Mouse (Mus musculus): Measurements from ENCODE around the gene Zfp488. TPM values are rescaled to one million over a fixed set of nuclear protein-coding genes. Genes with fewer than 3 reads are reported as not detected.

Zfp488 gene
- not detected in 2 replicates for polyA plus RNA-seq (2012; rRNA removed)

DNA sequence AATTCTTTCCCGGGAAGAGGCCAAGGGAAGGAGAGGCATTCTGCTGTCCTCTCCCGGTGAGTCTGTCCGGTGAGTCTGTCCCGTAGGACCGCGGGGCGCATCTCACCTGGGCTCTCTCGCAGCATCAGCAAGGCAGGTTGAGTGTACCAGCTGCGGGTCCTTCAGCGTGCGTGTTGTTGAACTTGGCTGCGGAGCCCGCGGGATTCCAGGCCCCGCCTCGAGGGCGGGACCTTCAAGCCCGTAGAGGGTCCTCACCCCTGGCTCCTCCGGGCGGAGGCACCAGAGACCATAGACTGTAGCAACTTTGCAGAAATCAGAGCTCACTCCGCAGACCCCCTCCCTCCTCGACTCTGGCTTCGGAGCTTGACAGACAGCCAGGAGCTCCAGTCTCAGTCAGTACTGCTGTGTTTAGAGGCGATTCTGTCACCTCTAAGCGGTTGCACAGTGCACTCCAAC is at the start of gene Zfp488:
Gene Zfp488, minus strand, starts transcription at position 161 of the 456 bp plus-strand sequence.

DNA sequence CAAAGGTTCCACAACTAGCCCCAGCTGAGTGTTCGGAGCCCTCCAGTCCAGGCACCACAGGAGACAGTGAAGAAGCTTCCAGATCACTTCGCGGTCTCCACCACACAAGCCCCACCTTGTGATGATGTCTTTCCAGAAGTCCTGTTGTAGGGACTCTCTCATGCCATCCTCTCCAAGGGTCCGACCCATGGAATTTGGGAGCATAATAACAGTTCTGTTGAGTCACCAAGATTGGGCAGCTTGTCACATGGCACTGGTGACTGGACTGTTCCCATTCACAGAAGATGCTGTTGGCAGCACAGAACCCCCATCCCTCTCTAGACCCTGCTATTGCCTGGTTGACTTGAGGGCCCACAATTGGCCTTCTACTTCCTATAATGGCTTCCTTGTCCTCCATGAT is 37.8 kb upstream of the Zfp488 start, which contains the start of gene Gm5460:
Gene Gm5460, plus strand, starts transcription at position 378 of the 400 bp plus-strand sequence.

DNA sequence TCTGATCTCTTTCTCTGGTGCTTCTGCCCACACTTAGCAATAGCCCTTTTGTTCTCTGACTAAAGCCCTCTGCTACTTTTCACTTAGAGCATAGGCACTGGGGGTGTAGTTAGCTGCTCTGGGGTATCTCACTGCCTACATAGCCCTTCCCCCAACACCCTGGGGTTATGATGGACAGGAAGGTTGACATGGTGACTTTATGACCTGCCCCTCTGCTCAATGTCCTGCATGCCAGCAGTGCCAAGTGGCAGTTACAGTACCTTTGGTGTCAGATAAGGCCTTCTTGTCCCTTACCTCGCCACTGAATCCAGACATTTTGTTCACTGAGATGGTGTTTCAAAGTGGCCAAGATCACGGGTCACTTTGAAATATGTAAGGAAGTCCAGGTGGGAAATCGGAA is 36.5 kb upstream of the Zfp488 start, which contains the start of gene Gm30083:
Gene Gm30083, minus strand, starts transcription at position 120 of the 400 bp plus-strand sequence.

DNA sequence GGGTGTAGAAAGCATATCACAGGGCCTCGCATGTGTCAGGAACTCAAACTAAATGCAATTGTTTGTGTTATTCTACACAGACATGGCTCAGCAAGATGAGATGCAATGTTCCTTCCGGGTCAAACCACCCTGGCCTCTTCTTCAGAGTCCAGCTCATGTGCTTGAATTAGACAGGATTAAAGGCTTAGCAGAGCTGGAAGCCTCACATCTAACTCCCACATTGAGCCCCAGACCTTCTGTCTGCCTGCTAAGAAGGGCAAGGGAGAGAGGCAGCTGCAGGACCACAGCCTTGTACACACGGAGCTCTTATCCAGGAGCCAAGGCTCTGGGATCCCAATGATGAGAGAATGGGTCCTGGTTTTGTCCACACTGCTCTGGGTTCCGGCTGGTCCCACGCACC is 24.8 kb downstream of the Zfp488 start, which contains the start of gene Rbp3:
Gene Rbp3, plus strand, starts transcription at position 243 of the 400 bp plus-strand sequence.

DNA sequence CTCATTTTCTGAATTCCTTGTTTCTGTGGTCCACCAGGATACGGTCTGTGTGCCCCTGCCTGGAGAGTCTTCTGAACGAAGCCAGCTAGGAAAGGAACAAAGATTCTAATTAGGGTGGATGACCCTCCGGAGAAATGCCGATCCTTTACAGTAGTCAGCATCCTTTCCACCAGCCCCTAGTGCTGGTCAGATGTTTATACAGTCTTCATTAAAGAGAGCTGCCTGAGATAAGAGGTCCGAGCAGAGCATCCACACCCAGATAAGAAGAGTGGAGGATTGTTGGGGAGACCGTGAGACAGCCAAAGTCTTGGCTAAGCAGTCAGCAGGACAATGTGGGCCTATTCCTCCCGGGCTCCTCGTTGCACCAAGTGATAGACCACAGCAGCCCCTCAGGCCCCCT is 37.8 kb downstream of the Zfp488 start, which contains the start of gene Gdf2:
Gene Gdf2, plus strand, starts transcription at position 301 of the 400 bp plus-strand sequence.

DNA sequence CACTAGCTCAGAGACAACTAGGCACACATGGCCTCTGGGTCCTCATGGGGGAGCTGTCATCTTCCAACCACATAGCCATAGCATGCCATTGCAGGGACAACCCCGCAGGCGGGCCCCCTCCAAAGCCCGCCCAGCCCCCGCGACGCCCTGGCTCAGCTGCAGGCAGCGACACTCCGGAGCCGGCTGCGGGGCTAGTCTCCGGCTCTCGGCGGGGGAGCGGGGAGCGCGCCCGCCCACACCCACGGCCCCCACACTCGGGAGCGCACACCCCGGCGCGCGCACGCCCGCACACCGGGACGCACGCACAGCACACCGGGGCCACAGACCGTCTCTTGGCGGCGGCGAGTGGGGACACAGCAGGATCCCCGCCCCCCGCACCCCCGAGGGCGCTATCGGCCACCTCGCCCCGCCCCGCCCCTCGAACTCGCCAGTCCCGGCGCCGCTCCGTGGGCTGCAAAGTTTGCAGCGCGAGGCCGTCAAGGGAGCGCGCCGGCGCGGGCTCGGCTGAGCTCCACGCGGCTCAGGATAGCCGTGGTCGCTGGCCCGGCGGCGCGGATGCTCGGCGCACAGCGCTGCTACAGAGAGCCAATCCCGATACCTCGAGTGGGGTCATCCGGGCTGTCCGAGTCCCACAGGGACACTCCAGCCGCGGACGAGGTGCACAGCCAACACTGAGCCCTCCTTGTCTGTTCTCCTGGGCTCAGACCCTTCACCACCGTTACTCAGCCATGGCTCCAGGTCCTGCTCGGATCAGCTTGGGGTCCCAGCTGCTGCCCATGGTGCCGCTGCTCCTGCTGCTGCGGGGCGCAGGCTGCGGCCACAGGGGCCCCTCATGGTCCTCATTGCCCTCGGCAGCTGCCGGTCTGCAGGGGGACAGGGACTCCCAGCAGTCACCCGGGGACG is 55.1 kb downstream of the Zfp488 start, which contains the start of gene Gdf10:
Gene Gdf10, plus strand, starts transcription at position 420 of the 903 bp plus-strand sequence.

Other genes starting within 250 kb of the Zfp488 start
- 1.4 and 1.5 TPM in 2 replicates for gene Gdf10, start 55.2 kb downstream of the Zfp488 start, polyA plus RNA-seq (2012; rRNA removed)
- not detected in 2 replicates for gene Gdf2, start 37.7 kb downstream of the Zfp488 start, polyA plus RNA-seq (2012; rRNA removed)
- gene Rbp3, start 24.8 kb downstream of the Zfp488 start, polyA plus RNA-seq (2012; rRNA removed) = not detected in 2 replicates
- not detected in 2 replicates for gene Gm30083, start 36.4 kb upstream of the Zfp488 start, polyA plus RNA-seq (2012; rRNA removed)
- 0.03 TPM in 1 of 2 replicates, not detected in the other for gene Gm5460, start 38.0 kb upstream of the Zfp488 start, polyA plus RNA-seq (2012; rRNA removed)
- not detected in 2 replicates for gene Antxrl, start 73.9 kb upstream of the Zfp488 start, polyA plus RNA-seq (2012; rRNA removed)
- 3.6 and 6.2 TPM in 2 replicates for gene Anxa8, start 107.2 kb upstream of the Zfp488 start, polyA plus RNA-seq (2012; rRNA removed)
- gene A630023A22Rik, start 124.0 kb upstream of the Zfp488 start, polyA plus RNA-seq (2012; rRNA removed) = not detected in 2 replicates
- 1.1 and 1.4 TPM in 2 replicates for gene Npy4r, start 173.7 kb upstream of the Zfp488 start, polyA plus RNA-seq (2012; rRNA removed)
- gene Gprin2, start 222.9 kb upstream of the Zfp488 start, polyA plus RNA-seq (2012; rRNA removed) = 0.19 and 0.29 TPM in 2 replicates
- 1.8 and 2.5 TPM in 2 replicates for gene Syt15, start 240.8 kb upstream of the Zfp488 start, polyA plus RNA-seq (2012; rRNA removed)

Measured in stomach, adult 2 months (tissue).